8 mouse cellular contexts compared by ENCODE assay signal in genomic region chr9:44511935-44512716, GRCm38 (mm10). TPM values are rescaled to one million over a fixed set of nuclear protein-coding genes. Genes with fewer than 3 reads are reported as not detected.
A peak's percentile ranks its signal among the peaks of the same experiment; 100 is the strongest.
DNase-seq lines count a peak whose midpoint lies in the region; ATAC-seq and TF ChIP-seq lines count a peak whose summit lies in the region.

No protein-coding gene starts in this region.

- DNase-seq in gastrocnemius, adult 18-20 months (ENCODE audit: low spot score), result peak; percentile 78
- no peak for DNase-seq in gastrocnemius, postnatal 10 days
- DNase-seq in lung, adult 2 months, result peak; percentile 25
- no peak for DNase-seq in lung, postnatal 25 days (ENCODE audit: low spot score)
- peak; percentile 51 for DNase-seq in embryonic facial prominence, embryonic 14.5 days (ENCODE audit: low spot score)
- DNase-seq in left cerebral cortex, adult 11 months (ENCODE audit: low spot score), result no peak
- DNase-seq in embryo, embryonic 9.5 days (ENCODE audit: extremely low spot score), result no peak

- no peak overlapping the region for H3K9ac ChIP-seq in embryonic facial prominence, embryonic 14.5 days (ENCODE audit: low read depth, low read length)

- no peak for TF ChIP-seq CTCF in lung, adult 2 months (IDR thresholded peaks at IDR 0.05; ENCODE audit: insufficient read depth, low read length)
- no peak for TF ChIP-seq CTCF in small intestine, adult 2 months (IDR thresholded peaks at IDR 0.05; ENCODE audit: extremely low read depth, insufficient read length, insufficient replicate concordance, low read depth, low read length)

- H3K4me3 ChIP-seq in lung, adult 2 months (replicated peaks; ENCODE audit: extremely low read depth, low read depth, low read length), result no peak overlapping the region
- H3K4me3 ChIP-seq in embryonic facial prominence, embryonic 14.5 days (ENCODE audit: low read depth, low read length), result no peak overlapping the region
- H3K4me3 ChIP-seq in small intestine, adult 2 months (ENCODE audit: low read depth, low read length), result no peak overlapping the region

- H3K27ac ChIP-seq in embryonic facial prominence, embryonic 14.5 days (replicated peaks; ENCODE audit: low read depth, low read length), result peak overlapping the region; percentile 77
- H3K27ac ChIP-seq in small intestine, adult 2 months (ENCODE audit: insufficient read depth, low read depth, low read length), result peak overlapping the region; percentile 39

- WGBS in lung, adult 2 months, result 32% methylated on average over 9 of the region's 9 CpGs
- 61% methylated on average over 9 of the region's 9 CpGs for WGBS in embryonic facial prominence, embryonic 14.5 days
- whole genome bisulfite sequencing in small intestine, adult 2 months, result 39% methylated on average over 9 of the region's 9 CpGs

- H3K27me3 ChIP-seq in embryonic facial prominence, embryonic 14.5 days (replicated peaks; ENCODE audit: control insufficient read depth, insufficient read depth, low read length), result no peaks in the 10 kb centered on the region
- H3K27me3 ChIP-seq in small intestine, adult 2 months (ENCODE audit: control insufficient read depth, insufficient read depth, low read length), result no peaks in the 10 kb centered on the region

- no peak for TF ChIP-seq POLR2A in lung, adult 2 months (IDR thresholded peaks at IDR 0.05; ENCODE audit: borderline replicate concordance, extremely low read depth, low read depth, low read length)
- no peak for TF ChIP-seq POLR2A in small intestine, adult 2 months (IDR thresholded peaks at IDR 0.05; ENCODE audit: low read depth, low read length)

- H3K4me2 ChIP-seq in embryonic facial prominence, embryonic 14.5 days (ENCODE audit: low read depth, low read length), result no peak overlapping the region

- H3K4me1 ChIP-seq in lung, adult 2 months (ENCODE audit: control insufficient read depth, insufficient read depth, low read length), result peaks cover 27% of the 10 kb centered on the region
- H3K4me1 ChIP-seq in embryonic facial prominence, embryonic 14.5 days (ENCODE audit: control insufficient read depth, insufficient read depth, low read length), result peaks cover 41% of the 10 kb centered on the region
- H3K4me1 ChIP-seq in small intestine, adult 2 months (ENCODE audit: control insufficient read depth, insufficient read depth, insufficient read length, low read length), result peaks cover 34% of the 10 kb centered on the region

- ATAC-seq in embryonic facial prominence, embryonic 14.5 days (ENCODE audit: low read depth), result no peak

- H3K36me3 ChIP-seq in embryonic facial prominence, embryonic 14.5 days (ENCODE audit: control insufficient read depth, insufficient read depth, low read length), result peaks cover 23% of the 10 kb centered on the region
- H3K36me3 ChIP-seq in small intestine, adult 2 months (ENCODE audit: control insufficient read depth, insufficient read depth, low read length), result peaks cover 8% of the 10 kb centered on the region

- H3K9me3 ChIP-seq in embryonic facial prominence, embryonic 14.5 days (ENCODE audit: control insufficient read depth, low read length), result no peaks in the 10 kb centered on the region

RNA-seq across cellular contexts. Expression of gene Bcl9l, which starts 29.5 kb away (rescaled TPM):
- 10 to 100 TPM; 36.0 to 36.6 TPM for total RNA-seq in gastrocnemius, adult 18-20 months (2021)
- 10 to 100 TPM; 65.4 to 77.6 TPM for total RNA-seq in gastrocnemius, postnatal 10 days (2021)
- 69.0 and 70.7 TPM in 2 replicates for polyA plus RNA-seq in lung, adult 2 months (2012; rRNA removed)
- polyA plus RNA-seq in embryonic facial prominence, embryonic 14.5 days (2014; fragmentation: Nextera tagmentation; extraction: Ambion mirVana), result 16.9 and 18.7 TPM in 2 replicates
- 21.8 and 28.1 TPM in 2 replicates for polyA plus RNA-seq in small intestine, adult 2 months (2012; rRNA removed)

RNA-seq across cellular contexts. Expression of gene Cxcr5, which starts 49.6 kb away (rescaled TPM):
- not detected for total RNA-seq in gastrocnemius, adult 18-20 months (2021)
- not detected for total RNA-seq in gastrocnemius, postnatal 10 days (2021)
- 6.0 TPM in 2 replicates for polyA plus RNA-seq in lung, adult 2 months (2012; rRNA removed)
- polyA plus RNA-seq in embryonic facial prominence, embryonic 14.5 days (2014; fragmentation: Nextera tagmentation; extraction: Ambion mirVana), result 0.13 and 0.35 TPM in 2 replicates
- polyA plus RNA-seq in small intestine, adult 2 months (2012; rRNA removed), result 2.0 and 5.7 TPM in 2 replicates

RNA-seq across cellular contexts. Expression of gene Upk2, which starts 57.4 kb away (rescaled TPM):
- under 1 TPM; 0.43 to 0.83 TPM for total RNA-seq in gastrocnemius, adult 18-20 months (2021)
- under 1 TPM; 0.38 to 0.65 TPM for total RNA-seq in gastrocnemius, postnatal 10 days (2021)
- polyA plus RNA-seq in lung, adult 2 months (2012; rRNA removed), result 4.0 and 4.4 TPM in 2 replicates
- polyA plus RNA-seq in embryonic facial prominence, embryonic 14.5 days (2014; fragmentation: Nextera tagmentation; extraction: Ambion mirVana), result 1.7 and 2.3 TPM in 2 replicates
- polyA plus RNA-seq in small intestine, adult 2 months (2012; rRNA removed), result 1.4 TPM in 2 replicates

Comparison
In these comparisons a context has a peak if more than half of its experiments do, and no peak if none do; other contexts are left out.
1. DNase-seq: peak in gastrocnemius, adult 18-20 months (single experiment), lung, adult 2 months (single experiment) and embryonic facial prominence, embryonic 14.5 days (single experiment); none in gastrocnemius, postnatal 10 days (single experiment), lung, postnatal 25 days (single experiment), left cerebral cortex, adult 11 months (single experiment) and embryo, embryonic 9.5 days (single experiment).